Mouse (Mus musculus): ENCODE results near the gene Gm15262.
"Not testable (repeated sequence)": the region's sequence is repeated elsewhere in the genome, so short reads cannot be mapped to it uniquely, and the experiment has no call there.

Gm15262 gene

DNA sequence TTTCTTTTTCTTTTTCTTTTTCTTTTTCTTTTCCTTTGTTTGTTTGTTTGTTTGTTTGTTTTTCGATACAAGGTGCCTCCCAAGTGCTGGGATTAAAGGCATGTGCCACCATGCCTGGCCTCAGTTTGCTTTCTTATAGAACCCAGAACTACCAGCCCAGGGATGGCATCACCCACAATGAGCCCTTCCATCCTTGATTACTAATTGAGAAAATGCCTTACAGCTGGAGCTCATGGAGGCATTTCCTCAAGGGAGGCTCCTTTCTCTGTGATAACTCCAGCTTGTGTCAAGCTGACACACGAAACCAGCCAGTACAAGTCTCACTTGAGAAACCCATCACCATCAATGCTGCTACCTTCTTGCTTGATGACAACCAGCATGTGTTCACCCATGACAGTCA is at the start of gene Gm15262:
Gene Gm15262, plus strand, starts transcription at position 301 of the 400 bp plus-strand sequence.
- DNase-seq: not testable (repeated sequence)

DNA sequence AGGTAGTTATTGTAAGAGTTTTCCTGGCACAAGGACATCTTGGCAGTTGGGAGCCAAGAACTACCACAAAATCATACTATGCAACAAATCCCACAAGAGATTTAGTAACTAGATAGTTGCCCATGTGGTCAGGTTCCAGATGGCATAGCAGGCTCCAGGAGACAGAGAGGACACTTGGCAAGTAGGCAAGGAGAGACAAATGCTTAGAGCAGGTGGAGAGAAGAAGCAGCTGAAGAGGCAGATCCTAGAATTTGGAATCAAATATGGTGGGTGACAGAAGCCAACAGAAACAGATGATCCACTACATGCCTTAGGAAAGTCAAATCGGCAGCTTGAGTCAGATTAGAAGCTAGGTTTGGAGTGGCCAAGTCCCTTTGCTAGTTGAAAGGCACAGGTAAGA is 20.9 kb downstream of the Gm15262 start:
- no peak for DNase-seq

DNA sequence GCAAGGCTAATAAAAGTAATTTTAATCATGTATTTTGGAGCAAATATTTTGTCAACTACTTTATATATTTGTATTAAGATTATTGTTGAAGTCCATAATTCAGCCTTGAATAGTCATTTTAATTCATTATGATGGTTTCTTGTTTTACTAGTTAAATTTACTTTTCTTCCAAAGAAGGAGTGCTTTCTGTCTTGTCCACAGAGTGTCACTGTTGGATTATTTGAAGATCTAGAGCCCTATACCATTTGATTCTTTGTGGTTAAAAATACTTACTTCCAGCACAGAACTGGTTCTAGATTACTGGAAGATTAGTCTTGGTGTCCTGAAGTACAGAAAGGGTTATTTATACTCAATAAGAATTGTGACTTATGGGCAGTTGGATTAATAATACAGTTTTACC is 29.2 kb downstream of the Gm15262 start:
- DNase-seq: no peak

- no peak for DNase-seq
These were observed 83.7 kb downstream of the Gm15262 start for GRCm38 (mm10) chrX:161370927-161371326.

GRCm38 (mm10) chrX:161371461-161371860 is 84.2 kb downstream of the Gm15262 start:
- DNase-seq: no peak

DNA sequence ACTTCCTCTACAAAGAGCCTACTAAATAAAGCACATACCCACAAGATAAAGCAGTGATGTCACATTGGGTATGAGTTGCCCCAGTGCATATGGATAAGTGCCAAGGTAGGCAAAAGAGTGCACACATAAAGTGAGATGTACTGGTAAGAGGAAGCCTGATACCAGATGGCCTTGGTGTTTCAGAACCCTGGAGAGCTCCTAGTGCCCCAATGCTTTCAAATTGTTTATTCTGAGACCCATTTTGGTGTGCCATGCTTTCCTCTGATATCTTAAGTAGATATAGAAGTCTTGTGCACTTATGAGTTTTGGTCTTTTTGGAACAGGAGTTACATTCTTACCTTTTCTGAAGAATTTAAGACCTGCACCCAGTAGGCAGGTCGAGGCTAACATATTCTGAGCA is 88.3 kb downstream of the Gm15262 start:
- no peak for DNase-seq

DNA sequence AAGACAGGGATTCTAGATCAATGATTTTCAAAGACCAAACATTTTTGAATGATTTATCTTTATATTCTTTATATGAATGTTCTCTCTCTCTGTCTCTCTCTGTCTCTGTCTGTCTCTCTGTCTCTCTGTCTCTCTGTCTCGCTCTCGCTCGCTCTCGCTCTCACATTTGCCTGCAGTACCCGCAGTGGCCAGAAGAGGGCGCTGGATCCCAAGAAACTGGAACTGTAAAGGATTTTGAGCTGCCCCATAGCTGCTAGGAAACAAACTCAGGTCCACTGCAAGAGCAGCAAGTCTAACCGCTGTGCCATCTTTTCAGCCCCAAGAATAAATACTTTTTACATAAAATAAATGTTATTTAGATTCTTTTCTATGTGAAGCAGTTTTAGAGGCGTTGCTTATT is 98.5 kb downstream of the Gm15262 start:
- DNase-seq: no peak

- no peak for DNase-seq
These were observed 100.7 kb downstream of the Gm15262 start for GRCm38 (mm10) chrX:161387942-161388341.

DNA sequence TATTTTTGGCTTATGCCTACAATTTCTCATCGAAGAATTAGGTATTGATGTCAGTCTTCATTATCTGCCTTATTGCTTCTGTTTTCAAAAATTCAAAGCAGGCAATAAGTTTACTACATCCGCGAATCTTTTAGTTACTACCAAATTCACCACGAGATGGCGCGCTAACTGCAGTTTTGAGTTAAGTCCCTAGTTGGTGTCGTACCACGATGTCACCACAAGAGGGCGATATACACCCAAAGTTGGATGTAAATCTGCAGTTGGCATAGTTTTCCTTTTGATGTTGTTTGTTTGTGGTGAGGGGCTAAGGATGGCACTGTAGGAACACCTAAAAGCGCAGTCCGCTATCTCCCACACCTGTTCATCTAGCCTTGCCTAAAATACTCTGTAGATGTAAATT is 111.9 kb downstream of the Gm15262 start:
- DNase-seq: peak; percentile 35

- DNase-seq: no peak
These were observed 123.9 kb downstream of the Gm15262 start for GRCm38 (mm10) chrX:161411151-161411550.

Data from right cerebral cortex, postnatal 25 days (tissue).